Mouse (Mus musculus) kidney, adult 18-20 months (tissue): ENCODE results near the gene P4ha1.

Experiments
- DNase-seq: peaks from one replicate; pipeline ENCODE4 v3.0.0; 2021

Gene P4ha1

DNA sequence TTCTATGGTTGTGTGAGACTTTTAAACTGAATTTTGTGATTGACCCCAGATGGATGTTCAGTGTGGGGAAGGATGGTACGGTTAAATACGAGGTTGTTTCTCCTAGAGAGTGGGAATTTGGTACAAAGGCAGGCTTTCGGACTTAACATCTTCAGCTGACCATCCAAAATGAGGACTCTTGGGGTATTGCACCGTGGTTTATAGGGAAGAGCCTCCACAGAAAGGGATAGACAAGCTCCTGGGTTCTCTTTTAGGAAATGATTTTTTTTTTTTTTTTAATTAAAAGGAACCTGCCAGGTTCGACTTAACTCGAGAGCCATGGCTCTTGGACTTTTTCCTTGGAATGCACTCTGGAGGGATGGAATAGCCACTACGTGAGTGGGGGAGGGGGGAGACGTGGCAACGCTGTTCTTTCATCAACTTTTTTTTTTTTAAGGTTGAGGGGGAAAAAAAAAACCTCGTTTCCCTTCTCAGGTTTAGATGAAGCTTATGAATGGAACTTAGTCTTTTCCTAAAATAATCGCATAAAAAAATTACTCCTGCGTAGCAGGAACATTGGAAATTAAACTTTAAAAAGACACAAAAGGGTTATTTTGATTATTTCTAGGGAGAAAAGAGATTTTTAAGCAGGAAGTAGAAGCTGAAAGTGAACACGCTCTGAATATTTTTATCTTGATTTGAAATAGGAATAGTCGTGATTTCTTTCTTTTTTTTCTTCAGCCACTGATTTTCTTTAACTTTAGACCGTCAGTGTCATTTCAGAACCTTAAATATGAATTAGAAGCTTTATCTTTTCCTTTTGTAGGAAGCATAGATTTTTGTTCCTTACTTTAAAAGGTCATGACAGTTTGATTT lies 1.4 kb downstream of the P4ha1 start:
- peak; percentile 12 for DNase-seq

DNA sequence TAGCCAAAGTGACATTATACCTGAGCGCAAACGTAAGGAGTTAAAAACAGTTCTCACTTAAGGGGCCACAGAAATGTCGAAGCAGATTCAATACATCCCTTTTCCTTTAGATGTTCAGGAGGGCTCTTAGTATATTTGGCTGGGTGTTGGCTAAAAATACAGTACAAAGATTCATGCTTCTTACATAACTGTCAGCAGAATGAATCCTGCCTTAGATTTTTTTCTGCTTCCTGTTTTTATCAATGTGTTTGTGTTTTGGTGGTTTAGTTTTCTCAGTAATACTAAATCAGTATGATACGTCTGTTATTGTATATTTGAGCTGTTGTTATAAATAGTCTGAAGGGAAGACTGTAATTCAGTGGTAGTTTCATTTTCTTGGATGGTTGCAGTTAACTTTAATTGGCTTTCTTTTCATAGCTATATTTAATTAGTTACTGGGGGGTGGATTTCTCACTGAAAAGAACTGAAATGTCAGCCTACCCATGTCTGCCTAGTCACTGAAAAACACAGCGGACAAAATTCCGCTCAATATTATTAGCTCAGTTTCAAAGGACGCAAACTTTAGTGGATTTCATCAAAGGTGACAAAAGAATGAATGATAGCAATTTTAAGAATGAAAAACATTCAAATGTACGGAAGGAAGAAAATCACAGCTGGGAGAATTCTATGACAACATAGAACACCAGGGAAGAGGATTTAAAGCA lies 3.7 kb downstream of the P4ha1 start:
- no peak for DNase-seq

DNA sequence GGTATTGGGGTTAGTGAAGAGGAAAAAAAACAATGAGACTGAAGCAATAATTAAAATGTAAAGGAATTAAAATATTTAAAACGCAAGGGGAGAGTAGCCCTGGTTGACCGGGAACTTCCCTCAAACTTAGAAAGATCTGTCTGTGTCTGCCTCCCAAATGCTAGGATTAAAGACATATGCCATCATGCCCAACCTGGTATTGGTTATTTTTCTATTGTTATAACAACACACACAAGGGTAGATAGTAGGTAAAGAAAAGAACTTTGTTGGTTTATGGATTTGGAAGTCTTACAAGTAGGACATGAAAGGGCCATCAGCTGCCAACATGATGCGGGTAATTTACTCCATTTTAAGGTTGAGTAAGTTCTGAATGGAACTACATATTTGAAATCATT lies 4.2 kb downstream of the P4ha1 start:
- DNase-seq: no peak

DNA sequence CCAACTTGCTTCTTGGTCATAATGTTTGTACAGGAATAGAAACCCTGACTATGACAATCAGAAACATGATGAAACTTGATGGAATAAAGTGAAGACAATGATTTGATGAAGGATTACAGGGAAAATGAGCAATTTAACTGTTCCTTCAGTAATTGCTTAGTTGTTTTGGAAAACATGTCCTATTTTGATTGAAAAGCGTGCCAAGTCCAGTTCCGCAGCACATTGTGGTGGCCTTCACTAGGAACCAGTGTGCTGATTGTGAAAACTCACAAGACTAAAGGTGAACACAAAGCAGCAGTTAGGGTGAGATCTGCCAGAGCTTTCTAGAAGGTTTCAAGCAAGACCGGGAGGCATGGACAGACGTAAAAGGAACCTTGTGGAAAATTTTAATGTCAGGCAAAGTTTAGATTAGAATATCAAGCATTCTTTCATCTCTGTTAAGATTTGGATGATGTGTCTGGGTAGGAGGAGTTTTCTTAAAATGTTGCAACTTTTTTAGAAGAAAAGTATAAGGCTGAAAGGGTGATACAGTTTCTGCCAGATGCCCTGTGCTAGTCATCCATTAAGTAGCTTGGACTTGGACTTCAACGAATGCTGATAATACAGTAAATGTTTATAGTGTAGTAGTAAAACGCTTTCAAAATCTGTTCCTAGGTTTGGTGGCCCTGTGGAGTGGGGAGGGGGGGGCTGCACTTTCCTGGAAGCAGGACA lies 8.6 kb downstream of the P4ha1 start:
- no peak for DNase-seq

DNA sequence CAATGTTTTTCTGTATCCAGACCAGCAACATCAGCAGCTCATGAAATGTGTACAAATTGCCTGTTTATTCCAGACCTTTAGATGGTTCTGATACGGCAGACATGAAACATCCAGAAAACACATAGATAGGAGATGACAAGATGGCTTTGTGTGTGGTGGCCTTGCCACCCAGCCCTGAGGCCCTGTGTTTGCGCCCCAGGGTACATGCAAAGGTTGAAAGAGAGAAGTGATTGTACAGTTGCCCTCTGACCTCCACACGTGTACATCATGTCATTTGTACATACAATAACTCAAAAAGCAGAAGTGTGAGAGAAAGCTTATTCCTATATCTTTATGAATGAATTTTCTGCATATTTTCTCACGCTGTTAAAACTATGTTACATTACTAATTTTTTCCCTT lies 10.3 kb downstream of the P4ha1 start:
- DNase-seq: no peak

DNA sequence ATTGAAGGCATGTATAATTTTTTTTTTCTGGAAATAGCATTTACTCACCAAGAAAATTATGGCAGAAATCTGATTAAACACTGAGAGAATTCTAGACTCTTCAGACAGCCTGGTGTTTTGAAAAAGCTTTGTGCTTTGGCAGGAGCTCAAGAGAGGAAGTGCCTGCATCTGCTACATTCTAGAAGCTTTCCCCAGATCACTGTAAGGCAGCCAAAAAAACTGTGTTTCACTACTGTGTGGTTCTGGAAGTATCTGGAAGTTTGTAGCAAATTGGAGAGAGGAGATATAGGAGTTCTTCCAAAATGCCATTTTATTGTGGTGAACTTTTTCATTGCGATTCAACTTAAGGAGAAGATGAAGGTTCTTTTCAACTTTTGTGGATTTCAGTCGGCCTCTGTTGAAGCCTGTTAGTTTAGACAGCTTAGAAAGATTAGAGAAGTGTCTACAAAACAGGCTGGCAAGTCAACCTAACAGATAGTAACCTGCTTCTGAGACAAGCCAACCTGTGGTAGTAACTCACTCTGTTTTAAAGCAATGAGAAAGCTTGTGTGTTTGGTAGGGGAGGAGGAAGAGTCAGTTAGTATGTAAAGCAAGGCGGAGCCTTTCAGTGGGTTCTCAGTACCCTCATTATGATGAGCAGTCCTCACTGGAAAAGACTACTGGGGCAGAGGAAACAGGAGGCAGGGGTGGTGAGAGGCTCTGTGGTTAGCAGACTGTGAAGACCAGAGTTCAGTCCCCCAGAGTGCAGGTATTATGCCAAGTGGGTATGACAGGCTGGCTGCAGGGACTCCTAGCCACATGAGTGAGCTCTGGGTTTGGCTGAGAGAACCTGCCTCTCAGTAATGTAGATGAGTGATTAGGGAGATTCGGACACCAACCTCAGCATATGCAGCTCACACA lies 12.1 kb downstream of the P4ha1 start:
- peak; percentile 66 for DNase-seq

DNA sequence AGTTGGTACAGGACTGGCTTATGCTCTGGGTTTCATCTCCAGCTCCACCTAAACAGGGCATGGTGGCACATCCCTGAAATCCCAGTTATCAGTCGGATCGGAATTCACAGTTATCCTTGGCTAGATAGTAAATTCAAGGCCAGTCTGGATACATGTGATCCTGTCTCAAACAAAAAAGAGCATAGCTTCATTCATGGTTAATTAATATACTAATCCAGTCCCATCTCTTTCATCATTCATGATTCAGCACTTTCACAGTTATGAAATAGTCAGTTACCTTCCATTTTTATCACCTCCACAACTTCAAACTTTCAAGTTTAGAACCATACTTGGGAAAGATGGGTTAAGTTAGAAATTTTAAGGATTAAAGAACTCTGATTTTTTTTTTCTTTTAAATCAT lies 13.0 kb downstream of the P4ha1 start:
- no peak for DNase-seq

DNA sequence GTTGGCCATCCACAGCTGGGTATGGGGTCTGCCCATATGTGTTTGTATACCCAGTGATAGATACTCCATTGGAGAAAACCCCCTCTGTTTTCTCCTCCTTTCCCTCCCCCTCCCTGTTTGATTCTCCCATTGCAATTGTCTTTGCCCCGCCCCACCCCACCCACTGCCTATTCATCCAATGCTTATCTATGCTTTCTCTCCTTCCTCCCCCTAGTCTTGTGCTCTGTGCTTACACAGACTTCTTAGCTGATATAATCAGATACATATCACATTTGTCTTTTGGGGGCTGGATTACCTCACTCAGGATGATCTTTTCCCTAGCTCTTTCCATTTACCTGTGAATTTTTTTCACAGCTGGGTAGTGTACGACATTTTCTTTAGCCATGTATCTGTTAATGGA lies 23.5 kb downstream of the P4ha1 start:
- no peak for DNase-seq

DNA sequence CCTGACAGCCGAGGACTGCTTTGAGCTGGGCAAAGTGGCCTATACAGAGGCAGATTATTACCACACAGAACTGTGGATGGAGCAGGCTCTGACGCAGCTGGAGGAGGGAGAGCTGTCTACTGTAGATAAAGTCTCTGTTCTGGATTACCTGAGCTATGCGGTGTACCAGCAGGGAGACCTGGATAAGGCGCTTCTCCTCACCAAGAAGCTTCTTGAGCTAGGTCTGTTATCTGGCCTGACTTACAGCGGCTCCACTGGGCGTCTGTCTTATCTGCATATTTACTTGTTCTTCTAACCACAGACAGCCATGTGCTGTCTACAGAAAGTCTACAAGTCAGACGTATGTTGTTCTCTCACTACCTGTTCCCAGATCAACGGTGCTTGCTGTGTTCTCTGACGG lies 25.1 kb downstream of the P4ha1 start:
- no peak for DNase-seq

DNA sequence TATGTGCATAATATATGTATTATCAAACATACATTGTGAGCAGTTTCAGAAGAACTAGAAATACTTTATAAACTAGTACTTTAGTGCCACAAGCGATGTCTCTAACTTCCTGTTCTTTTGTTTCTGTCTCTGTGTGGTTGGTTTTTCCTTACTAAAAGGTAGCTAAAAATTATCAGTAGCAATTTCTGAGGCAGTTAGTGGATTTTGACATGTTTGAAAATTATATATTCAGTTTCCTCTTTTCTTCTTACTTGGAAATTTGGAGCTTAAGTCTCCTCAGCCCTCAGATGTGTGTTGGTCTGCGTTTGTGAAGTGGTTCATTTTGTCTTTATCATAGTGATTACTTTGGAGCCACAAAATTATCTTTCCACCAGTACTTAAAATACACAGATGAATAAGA lies 26.4 kb downstream of the P4ha1 start:
- no peak for DNase-seq

DNA sequence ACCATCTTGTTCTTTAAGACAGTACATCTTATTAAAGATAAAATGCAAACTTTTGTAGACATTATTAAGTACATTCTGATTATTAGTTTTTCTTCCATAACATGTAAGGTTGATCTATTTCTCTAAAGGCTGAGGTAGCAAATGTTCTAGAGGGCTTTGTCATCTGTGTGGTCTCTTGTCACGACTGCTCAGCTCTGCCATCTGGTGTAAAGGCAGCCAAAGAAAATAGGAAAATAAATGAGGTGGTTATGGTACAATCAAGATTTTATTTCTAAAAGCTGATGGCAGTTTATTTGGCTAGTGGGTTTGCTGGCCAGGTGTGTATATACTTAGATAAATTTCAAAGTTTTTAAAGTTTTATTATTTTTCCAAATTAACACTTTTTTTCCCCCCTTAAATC lies 30.0 kb downstream of the P4ha1 start:
- no peak for DNase-seq

DNA sequence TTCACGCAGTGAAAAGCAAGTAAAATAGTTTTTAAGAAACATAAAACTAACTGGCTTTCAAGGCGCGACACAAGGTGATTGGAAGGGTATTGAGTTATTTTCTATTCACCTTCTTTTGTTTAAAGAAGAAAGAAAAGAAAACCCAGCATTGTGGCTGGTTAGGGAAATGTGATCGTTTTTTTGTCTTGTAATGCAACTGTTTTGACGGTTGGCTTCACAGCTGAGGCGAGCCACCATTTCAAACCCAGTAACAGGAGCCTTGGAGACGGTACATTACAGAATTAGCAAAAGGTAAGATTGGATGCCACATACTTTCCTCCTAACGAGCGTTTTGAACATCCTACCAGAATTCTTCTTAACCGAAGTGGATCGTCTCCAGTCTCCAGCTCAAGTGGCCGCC lies 31.0 kb downstream of the P4ha1 start:
- no peak for DNase-seq

DNA sequence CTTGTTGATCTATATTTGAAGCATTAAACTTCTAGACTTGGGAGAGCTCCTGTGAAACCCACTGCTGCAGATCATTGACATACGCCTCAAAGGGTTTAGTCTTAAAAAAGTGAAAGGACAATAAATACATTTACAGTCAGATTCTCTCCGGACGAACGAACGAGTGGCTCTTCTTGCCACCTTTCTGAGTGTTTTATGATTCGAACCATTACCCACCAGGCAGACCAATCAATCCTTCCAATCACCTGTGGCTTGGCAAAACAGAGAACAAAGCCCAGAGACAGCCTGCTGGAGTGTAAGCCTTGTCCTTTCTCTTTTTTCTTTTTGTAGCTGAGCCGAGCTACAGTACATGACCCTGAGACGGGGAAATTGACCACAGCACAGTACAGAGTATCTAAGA lies 31.9 kb downstream of the P4ha1 start:
- DNase-seq: no peak

DNA sequence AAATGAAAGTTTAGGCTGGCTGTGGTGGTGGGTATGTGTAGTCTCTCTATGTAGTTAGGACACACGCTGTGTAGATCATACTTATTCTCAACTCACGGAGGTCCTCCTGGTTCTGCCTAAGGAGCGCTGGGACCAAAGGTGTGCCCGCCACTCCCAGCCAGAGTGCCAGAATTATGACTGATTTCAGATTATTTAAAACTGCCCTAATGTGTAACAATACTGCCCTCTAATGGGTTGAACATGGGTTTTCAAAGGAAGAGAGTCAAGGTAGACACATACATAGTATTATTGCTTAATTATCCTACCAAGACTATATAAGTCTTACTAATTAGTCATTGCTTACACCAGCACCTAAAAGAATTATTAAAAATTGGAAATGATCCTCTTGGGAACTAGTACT lies 35.6 kb downstream of the P4ha1 start:
- DNase-seq: no peak

DNA sequence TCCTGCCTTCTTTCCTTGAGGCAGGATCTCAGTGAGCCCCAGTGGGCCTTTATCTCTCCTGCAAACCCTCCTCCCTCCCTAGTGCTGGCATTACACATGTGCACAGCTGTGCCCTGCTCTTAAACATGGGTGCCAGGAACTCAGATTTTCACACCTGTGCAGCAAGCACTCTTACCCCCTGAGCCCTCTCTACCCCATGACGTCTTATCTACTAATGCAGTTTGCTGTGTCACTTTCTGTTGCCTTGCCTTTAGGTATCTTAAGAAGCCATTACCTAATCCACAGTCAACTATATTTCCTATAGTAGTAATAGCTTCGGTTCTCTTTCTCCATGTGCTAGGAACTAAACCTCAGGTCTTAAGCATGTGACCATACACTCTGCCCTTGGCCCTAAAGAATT lies 40.1 kb downstream of the P4ha1 start:
- DNase-seq: no peak

DNA sequence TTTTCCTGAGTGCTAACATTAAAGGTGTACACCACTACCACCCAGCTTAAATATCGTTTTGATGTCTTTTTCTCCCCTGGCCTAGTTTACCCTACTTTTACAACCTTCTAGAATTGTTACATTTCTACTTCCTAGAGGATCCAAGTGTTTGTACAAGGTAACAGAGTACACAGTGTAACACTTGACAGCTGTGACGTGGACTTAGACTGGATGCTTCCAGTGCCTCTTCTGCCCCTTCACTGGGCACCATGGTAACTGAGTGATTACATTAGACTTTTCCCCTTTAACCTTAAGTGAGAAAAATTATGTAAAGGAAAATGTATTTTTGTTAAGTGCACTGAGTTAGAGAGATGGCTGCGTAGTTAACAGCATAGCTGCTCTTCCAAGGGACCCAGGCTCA lies 41.5 kb downstream of the P4ha1 start:
- no peak for DNase-seq

DNA sequence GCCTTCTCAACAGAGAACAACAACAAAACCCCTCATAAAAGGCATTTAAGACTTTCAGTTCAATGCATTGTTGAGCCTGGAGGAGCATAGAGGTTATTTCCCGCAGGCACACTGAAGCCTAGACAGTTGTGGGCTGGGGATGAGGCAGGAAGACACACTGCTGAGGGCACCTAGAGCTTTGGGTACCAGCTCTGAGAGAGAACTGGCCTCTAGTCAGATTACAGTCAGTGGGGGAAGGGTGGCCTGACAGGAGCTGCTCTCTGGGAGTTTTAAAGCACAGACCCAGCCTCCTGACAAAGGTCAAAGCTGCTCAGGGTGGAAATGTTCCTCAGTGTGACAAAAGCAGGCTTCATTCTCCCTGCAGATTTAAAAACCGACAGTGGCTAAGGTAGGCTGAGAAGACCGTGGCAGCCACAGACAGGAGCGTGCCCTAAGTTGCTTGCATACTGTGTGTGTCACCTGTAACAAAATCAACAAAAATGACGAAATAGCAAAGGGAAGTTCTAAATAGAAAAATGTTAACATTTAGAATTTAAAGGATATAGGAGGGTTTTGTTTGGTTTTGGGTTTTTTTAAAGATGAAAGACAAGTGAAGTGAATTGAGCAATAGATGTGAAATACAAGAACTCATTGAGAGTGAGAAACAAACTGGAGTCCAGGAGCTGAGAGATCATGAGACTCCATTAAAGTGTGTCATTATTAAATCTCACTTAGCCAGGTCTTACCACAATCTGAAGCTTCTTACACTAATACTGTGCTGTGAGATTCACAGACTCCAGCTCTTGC lies 42.9 kb downstream of the P4ha1 start:
- no peak for DNase-seq

DNA sequence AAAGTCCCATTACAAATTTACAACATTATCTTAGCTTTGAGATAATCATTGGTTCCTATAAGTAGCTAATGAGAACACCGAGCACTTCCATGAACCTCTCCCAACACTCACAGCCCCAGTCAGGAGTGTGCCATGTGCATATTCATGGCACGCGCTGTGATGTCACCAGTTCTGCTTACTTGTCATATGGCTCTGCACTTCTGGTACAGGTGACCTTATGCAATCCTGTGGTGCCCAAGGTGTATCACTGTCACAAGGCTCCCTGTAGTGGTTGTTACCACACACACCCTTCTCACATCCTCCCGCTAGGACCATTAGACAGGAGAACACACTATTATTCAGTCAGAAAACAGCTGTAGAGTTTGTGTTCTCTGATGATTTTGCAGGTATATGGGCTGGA lies 43.6 kb downstream of the P4ha1 start:
- DNase-seq: no peak

DNA sequence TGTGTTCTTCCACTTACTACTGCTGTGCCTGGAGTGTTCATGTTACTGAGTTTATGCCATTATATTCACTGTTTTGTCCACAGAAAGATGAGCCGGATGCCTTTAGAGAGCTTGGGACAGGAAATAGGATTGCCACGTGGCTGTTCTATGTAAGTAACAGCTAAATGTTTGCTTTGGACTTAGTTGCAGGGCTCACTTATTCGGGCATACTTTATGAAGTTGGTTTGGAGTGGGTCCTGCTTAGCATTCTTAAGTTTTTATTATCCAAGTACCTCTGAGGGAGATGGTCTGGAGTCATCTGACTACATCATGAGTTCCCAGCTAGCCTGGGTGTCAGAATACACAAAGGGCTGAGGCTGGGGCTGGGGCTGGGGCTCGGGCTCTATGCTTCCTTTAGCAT lies 44.1 kb downstream of the P4ha1 start:
- no peak for DNase-seq

DNA sequence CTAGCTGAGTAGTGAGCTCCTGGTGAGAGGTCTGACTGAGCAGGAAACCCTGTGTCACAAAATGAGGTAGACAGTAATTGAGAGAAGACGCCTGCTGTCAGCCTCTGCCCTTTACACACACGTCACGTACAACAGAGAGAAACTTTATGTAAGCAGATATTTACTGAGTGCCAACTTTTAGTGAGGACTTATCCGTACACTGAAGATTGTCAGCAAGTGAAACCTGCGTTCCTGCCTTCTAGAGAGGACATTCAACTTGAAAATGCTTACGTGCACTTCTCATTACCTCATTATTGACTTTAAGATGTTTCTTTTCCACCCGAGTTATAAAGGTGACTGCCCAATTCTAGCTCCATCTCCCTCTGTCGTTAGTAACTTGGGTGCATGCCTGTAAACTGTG lies 45.6 kb downstream of the P4ha1 start:
- no peak for DNase-seq

DNA sequence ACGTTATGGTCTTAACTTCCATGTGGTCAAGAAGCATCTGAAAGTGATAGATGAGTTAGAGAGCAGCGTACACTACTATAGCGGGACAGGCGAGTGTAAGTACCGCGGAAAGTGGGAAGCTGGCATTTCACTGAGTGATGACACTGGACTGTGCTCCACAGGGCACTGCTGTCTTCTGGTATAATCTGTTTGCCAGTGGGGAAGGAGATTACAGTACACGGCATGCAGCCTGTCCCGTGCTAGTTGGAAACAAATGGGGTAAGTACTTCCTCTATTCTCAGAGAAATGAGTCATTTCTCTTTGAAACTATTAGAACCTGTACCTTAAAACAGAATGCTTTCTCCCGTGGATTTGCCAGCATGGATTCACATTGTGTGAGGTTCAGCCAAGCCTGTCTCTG lies 46.3 kb downstream of the P4ha1 start:
- DNase-seq: no peak

DNA sequence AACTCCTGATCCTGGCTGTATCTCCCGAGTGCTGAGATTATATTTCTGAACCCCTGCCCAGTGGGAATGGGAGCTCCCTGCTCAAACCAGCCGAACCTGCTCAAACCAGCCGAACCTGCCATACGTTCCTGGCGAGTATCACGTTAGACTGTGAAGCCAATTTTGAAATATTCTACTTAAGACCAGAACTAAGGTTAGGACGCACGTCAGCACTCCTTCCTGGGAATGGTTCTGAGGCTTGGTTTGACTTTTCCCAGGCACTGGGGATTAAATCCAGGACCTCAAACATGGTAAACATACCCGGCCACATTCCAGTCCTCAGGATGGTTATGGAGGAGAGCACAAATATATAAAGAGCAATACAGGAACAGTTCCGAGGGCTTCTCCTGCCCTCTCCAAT lies 54.8 kb downstream of the P4ha1 start:
- DNase-seq: no peak
